Mouse (Mus musculus) splenic B cell, adult 2 months (primary cell): ENCODE data around the gene Gmds.

Experiments
- DNase-seq: peaks from one replicate; pipeline ENCODE4 v3.0.0-alpha.2; 2011; ENCODE audit warnings: low read depth, low spot score
- H3K27me3 ChIP-seq: 2 replicates; pipeline ENCODE4 v1.6.1; 2012; ENCODE audit warnings: mild to moderate bottlenecking, low read length, moderate library complexity, mixed read lengths; ENCODE audit not compliant: control insufficient read depth, poor library complexity, insufficient read depth, severe bottlenecking
- H3K36me3 ChIP-seq: 2 replicates; pipeline ENCODE4 v1.6.1; 2012; ENCODE audit warnings: mild to moderate bottlenecking, low read length, moderate library complexity, mixed read lengths; ENCODE audit not compliant: control insufficient read depth, poor library complexity, insufficient read depth, severe bottlenecking

The Gmds gene

DNA sequence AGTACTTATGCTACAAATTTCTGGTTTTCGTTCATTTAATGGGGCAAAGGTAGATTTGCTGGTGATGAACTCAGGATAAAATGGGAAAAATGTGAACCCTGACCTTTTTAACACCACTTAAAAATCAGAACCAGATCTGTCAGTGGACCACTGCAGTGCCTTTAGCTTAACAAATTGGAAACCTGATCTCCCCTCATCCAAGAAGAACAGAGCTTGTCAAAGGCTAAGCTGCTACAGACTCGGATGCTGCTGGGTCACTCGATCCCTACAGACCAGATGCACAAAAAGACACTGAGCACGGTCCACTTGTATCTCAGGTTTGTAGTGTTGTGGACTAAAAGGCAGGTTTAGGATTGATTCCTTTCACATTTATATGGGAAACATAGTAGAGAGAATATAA is 291.6 kb downstream of the Gmds start:
- H3K36me3 ChIP-seq, result no peaks in the 10 kb centered on the region
- no peak for DNase-seq

DNA sequence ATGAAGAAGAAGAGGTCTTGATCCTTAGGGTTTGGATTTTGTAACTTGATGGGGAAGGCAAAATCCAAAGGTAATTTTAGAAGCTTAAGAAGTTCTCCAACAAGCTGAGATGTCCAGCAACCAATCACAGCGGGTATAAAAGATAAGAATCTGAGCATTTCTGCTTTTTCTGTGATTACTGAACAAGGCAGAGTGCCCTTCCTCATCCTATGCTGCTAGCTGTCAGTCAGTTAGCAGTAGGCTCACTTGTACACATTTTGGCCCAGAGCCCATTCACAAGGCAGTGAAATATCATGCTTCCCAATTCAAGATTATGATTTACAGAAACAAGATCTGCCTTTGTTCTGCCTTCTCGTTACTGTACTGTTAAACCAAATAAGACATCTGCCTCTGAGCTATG is 295.8 kb downstream of the Gmds start:
- DNase-seq, result no peak
- Histone ChIP-seq H3K36me3 (no peaks in the 10 kb centered on the region), H3K27me3 (no peaks in the 10 kb centered on the region)

More for the DNA sequence above, 291.6 kb downstream of the Gmds start:
- H3K27me3 ChIP-seq, result no peaks in the 10 kb centered on the region

DNA sequence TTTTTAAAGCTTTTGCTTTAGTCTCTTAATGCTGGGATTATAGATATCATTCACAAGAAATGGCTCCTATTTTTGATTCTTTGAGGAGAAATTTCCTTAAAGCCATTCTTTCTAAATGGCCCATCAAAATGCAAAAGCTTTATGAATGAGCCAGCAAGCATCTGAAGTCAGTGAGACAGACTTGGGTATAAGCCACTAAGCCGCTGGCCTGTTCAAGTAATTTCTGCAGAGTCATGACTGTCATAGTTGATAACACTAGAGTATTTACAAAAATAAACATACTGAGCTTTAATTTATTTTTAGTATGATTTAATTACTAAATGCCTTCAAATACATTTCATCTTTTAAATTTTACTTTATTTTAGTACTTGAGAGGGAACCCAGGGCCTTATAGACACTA is 297.7 kb downstream of the Gmds start:
- no peaks in the 10 kb centered on the region for H3K27me3 ChIP-seq
- no peaks in the 10 kb centered on the region for H3K36me3 ChIP-seq
- no peak for DNase-seq

DNA sequence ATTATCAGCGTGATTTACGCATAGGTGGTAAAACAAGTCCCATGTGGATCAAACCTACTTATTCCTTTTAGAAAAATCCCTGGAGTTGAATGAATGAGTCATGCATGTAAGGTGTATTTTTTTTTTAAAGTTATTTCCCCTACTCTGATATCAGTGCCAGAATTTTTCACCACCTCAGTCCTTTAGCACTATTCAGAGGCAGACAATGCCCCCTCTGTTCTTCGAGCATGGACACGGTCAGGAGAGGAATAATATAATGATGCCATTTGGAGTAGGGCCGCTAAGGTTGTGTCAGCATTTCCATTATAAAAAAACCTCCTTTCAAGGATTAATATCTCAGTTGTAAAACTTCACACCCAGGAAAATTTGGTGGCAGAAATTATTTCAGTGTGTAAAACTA is 301.6 kb downstream of the Gmds start:
- H3K36me3 ChIP-seq, result no peaks in the 10 kb centered on the region
- no peak for DNase-seq
- H3K27me3 ChIP-seq, result no peaks in the 10 kb centered on the region

DNA sequence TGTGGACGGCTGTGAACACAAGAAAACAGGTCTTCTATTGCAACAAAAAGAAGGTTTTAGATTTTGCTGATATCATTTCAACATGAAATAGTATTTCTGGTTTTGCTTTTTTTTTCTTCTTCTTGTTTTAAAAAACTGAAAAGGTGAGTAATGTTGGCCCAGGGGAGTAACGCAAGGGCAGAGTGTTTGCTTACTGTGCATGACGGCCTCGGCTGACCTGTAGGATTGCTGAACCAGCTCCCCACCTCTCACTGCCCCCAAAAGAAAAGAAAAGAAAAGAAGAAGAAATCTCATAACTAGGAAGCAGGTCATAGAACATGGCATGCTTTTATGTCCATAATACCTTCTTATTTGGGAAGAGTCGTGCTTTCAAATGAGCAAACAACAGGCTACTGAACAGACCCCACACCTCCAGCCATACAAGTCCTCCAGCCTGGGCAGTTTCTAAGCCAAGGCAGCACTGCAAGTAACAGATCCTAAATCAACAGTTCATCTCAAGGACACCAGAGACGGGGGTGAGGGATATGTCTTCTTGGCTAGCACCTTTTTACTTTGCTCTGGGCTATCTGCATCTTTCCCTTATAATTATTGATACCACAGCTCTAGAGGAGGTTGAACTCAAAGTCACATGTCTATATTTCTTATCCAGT is 303.6 kb downstream of the Gmds start:
- Histone ChIP-seq H3K27me3 (no peaks in the 10 kb centered on the region), H3K36me3 (no peaks in the 10 kb centered on the region)
- DNase-seq, result no peak

DNA sequence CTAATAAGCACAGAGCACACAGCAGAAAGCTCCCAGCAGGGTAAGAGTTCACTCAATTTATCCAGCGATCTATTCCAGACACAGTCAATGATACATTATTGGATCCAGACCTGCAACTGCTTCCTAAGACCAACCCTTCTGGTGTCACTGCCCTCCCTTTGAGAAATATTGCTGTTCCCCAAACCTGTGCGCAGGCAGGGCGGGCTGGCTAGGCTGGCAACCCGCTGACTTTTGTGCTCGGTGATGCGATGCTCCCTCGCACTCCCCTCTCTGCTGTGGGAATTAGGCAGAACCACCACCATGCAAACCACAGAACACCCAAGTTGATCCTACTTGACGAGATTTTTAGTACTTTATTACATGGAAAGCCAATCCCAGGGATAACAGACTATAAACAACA is 304.4 kb downstream of the Gmds start:
- DNase-seq, result no peak
- H3K36me3 ChIP-seq, result no peaks in the 10 kb centered on the region
- no peaks in the 10 kb centered on the region for H3K27me3 ChIP-seq

DNA sequence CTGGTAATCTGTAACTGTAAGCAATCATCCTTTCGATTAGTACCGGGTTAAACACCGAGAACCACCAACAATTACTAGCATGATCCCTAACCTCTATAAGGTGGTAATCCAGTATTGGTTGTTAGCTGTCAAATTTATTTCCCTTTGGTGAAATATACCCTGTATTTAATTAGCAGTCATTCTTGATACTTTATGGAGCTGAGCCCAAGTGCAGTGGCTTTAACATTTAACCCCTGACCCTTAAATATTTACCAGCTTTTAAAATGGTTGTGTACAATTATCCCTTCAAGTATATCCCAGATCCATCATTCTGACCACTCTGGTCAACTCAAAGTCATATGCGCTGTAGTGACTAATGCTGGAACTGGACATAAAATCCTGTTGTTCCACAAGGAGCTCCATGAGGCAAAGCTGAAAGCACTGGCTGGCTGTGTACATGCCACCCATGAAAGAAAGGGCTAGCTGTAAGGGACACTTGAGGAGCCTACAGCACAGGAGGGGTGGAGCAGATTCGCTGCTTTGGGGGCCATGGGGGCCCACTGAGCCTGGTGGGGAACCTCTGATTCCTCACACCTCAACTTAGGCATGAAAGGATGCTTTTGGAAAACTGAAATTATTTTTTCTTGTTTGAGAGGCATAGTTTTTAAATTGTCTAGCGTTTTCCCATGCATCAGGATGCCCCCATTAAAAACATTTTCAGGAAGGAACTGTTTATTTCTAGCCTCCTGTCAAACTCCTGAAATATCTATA is 312.1 kb downstream of the Gmds start:
- DNase-seq, result no peak
- Histone ChIP-seq H3K36me3 (no peaks in the 10 kb centered on the region), H3K27me3 (no peaks in the 10 kb centered on the region)

DNA sequence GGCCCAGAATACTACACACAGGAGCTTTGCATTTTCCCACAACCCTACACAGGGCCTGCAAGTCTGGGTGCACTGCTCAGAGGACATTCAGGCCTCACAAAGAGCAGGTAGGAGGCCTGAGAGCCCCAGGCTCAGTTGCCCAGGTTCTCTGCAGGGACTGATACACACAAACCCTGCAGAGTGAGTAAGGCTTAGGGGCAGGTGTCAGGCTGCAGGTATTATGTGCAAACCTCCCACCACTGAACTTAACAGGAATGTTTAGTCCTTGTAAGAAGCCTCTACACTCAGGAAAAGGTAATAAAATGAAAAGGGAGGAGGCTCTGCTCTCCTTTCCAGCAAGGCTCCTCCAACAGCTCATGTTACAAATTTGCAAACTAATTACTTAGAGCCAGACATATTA is 313.7 kb downstream of the Gmds start:
- Histone ChIP-seq H3K27me3 (no peaks in the 10 kb centered on the region), H3K36me3 (no peaks in the 10 kb centered on the region)
- DNase-seq, result no peak

DNA sequence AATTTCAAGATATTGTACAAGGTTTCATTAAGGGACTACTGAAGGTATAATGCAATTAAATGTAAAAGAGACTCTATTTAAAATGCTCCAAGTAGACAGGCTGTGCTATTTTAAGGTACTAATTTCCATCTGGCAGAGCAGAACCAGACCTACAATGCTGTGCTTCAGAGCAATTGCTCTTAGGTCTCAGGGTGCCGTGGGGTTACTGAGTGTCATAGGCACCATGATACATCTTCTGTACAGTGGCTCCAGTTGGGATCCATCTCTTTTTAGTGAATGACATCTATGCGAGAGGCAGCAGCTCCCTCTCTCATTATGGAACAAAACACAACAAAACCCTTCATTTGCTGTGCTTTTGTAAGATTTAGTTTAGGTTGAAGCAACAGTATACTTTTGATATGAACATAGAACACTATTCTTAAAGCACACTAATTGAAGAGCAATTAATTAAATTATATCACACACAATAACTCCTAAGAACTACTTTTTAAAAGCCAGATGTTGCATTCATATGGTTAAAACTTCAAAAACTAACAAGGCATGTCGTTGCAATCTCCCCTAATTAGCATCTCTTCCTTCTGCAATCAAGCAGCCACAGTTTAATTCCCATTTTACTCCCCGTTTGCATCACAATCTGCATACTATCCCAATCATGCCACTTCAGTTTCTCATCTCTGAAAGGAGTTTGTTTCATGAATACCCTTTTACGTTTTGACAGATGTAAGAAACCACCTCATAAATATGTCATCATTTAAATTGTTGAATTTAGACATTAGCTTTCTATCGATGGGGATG is 317.9 kb downstream of the Gmds start:
- no peaks in the 10 kb centered on the region for H3K36me3 ChIP-seq
- DNase-seq, result no peak
- no peaks in the 10 kb centered on the region for H3K27me3 ChIP-seq

DNA sequence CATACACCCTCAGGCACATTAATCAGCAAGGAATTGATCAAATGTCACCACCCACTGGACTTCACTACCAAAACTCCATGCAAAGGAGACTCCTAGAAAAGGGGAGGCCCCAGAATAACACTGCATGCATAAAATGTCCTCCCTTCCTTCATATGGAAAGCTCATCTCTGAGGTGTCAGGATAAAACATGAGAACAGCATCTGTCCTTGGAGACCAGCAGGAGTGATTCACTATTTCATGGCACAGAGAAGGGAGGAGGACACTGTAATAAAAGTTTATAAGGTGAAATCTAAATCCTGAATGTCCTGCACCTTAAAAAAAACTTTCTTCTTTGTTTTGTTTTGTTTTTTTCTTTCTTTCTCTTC is 319.3 kb downstream of the Gmds start:
- no peak for DNase-seq
- Histone ChIP-seq H3K36me3 (no peaks in the 10 kb centered on the region), H3K27me3 (no peaks in the 10 kb centered on the region)

DNA sequence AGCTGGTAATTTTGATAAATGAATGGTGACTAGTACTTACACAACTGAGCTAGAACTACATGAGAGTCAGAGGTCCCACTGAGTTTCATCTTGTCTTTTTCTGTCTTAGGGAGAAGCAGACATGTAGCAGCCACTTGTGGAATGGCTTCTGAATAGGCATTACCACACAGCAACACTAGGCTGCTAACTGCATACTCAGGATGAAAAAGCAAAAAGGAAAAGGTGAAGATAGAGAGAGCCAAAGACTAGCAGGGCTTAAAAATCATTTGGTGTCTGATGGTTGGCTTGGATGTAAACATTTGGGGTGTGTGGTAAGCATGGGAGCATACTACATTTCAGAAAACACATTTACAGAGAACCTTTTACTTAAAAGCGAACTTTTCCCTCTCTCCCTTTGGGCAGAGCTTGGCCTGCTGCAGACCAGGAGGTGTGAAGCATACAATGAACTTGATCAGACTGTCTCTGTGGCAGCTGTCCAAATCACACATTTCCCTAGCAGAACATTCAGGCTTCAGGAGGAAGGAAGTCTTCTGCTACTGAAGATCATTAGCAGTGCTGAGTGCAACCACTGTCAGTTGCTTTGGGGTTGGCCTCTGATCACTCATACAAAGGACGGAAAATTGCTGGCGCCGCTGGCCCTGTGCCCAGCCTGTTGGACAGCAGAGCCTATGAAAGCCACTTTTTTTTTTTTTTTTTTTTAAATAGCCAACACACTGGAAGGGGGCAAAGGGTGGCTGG is 319.9 kb downstream of the Gmds start:
- Histone ChIP-seq H3K36me3 (no peaks in the 10 kb centered on the region), H3K27me3 (no peaks in the 10 kb centered on the region)
- DNase-seq, result no peak

DNA sequence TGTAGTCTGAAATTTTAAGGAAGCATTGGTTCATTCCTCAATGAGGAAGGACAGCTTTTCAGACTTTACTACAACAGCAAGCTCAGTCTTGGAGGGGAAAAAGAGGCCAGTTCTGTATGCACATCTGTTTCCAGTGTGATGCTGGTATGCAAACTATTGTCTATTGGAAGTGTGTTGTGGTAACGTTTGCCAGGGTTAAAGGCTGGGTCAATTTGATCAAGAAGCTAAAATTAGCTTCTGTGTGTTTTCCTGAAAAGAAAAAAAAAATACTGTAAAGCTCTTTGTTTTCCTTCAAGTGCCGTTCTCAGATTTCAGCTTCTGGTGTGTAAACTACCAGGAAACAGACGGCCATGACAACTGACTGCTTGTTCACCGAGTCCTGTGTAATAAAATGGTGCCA is 329.7 kb downstream of the Gmds start:
- Histone ChIP-seq H3K27me3 (no peaks in the 10 kb centered on the region), H3K36me3 (no peaks in the 10 kb centered on the region)
- DNase-seq, result no peak

DNA sequence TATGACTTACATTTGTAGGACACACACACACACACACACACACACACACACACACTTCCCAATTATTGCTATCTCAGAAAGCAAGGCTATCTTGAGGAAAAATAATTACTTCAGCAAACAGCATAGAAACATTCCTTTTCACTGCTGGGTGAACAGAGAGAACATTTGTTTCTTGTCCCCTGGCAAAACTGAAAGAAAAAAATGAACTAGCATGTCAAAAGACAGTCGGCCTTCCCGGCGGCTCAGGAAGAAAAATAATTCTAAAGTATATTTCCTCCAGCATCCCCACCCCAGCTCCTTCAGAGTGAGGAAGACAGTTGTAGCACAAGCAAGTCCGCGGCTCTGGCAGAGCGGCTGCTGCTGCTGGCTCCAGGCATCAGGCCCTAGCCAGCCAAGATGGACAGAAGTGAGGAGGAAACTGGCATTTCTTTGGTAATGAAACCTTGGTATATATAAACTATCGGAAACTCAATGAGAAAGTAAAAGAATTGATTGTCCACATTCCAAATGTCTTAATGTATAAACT is 330.4 kb downstream of the Gmds start:
- Histone ChIP-seq H3K27me3 (no peaks in the 10 kb centered on the region), H3K36me3 (no peaks in the 10 kb centered on the region)
- DNase-seq, result no peak

DNA sequence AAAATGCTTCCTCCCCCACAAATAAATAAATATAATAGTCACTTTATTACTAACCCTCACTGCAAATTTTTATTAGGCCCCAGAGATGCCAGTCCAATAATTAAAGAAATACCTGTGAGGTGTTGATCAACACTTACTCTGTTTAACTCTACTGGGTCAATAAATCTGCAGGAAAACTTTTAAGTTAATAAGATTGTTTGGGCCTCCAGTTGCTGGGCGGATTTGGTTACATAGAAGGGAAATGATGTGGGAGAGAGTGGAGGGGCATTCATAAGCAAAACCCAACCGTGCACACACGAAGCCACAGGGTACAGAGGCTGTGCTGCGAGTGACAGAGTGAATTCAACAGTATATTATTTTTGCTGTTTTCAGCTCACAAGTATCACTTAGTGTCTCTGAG is 345.1 kb downstream of the Gmds start:
- DNase-seq, result no peak
- H3K27me3 ChIP-seq, result no peaks in the 10 kb centered on the region

More for the DNA sequence above, 345.1 kb downstream of the Gmds start:
- no peaks in the 10 kb centered on the region for H3K36me3 ChIP-seq
